Mouse (Mus musculus) stomach, postnatal 0 days (tissue): ENCODE results near the gene Kcnj4.

ENCODE experiments used
- CTCF ChIP-seq: IDR thresholded peaks from 2 replicates; pipeline ENCODE4 v1.5.1; 2016; ENCODE audit warnings: antibody characterized with exemption, low read depth, mild to moderate bottlenecking, moderate library complexity
- EP300 ChIP-seq: optimal IDR thresholded peaks from 2 replicates; pipeline ENCODE3; 2016; ENCODE audit warnings: antibody characterized with exemption

GRCm38 (mm10) chr15:79493527-79493926 lies 11.5 kb downstream of the Kcnj4 start:
- no peak for TF ChIP-seq CTCF
- TF ChIP-seq EP300: no peak
